Mouse (Mus musculus): ENCODE measurements around the gene Nup133.
A peak's percentile ranks its signal among the peaks of the same experiment; 100 is the strongest.
"Not testable (repeated sequence)": the region's sequence is repeated elsewhere in the genome, so short reads cannot be mapped to it uniquely, and the experiment has no call there.

Gene Nup133

DNA sequence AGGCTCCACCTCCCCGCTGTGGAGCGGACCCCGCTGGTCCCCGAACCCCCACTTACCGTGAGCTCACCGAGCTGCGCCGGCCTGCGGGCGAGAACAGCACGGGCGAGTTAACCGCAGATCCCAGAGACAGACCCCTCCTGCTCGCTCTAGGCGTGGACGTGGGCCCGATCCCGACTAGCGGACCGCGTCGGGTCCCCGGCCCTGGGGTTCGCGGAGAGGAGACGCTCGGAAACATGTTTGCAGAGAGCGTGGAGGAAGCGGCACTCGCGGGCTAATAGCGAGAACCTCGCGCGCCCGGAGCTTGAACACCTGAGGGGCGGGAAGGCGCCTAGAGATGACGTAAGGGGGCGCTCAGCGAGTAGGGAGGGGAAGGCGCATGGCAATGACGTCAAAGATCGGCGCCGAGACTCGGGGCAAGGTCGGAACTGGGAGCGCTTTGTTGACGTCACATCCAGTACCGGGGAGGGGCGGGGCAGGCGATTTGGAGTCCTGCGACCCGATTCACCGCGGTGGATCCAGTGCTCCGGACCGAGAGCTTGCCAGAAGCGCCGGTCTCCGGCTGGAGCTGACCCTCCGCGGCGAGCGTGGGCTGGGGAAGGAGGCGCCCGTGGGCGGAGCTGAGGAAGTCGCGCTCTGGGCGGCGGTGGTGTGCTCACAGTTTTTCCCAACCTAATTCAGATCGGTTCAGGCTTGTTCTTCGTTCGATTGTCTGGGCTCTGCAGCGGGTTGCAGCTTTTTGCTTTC is at the start of gene Nup133:
TSS of gene Nup133 (minus strand) at position 324 of the 744 bp plus-strand sequence.
- DNase-seq (ENCODE audit: low spot score in 2 of 2) = peak; percentile 97 to 98

DNA sequence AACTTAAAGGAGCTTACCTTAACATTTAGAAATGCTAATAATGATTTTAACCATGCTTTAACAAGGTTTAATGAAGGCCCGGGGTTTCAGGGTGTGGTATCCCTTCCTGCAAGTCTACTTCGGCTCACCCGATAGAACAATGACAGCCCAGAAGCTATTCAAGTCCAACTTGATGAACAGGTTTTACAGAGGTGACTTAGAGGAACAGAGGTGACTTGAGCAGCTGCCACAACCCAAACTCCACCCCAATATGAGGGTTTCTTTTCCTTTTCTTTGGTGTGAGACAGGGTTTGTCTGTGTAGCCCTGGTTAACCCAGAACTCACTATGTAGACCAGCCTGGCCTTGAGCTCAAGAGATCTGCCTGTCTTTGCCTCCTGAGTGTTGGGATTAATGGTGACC is 44.9 kb upstream of the Nup133 start:
- no peak for DNase-seq (ENCODE audit: low spot score in 2 of 2)

- DNase-seq (ENCODE audit: low spot score in 2 of 2) = no peak
Measured at GRCm38 (mm10) chr8:123993597-123993996, 44.5 kb upstream of the Nup133 start.

- no peak for DNase-seq (ENCODE audit: low spot score in 2 of 2)
Measured at GRCm38 (mm10) chr8:123992587-123992986, 43.5 kb upstream of the Nup133 start.

- DNase-seq (ENCODE audit: low spot score in 2 of 2) = no peak
Measured at GRCm38 (mm10) chr8:123990277-123991049, 41.4 kb upstream of the Nup133 start.

- no peak for DNase-seq (ENCODE audit: low spot score in 2 of 2)
Measured at GRCm38 (mm10) chr8:123989128-123989527, 40.1 kb upstream of the Nup133 start.

GRCm38 (mm10) chr8:123988605-123989038 is 39.6 kb upstream of the Nup133 start:
- DNase-seq (ENCODE audit: low spot score in 2 of 2) = peak in 1 of 2 experiments; percentile 27

- DNase-seq (ENCODE audit: low spot score in 2 of 2) = peak; percentile 95
Measured at GRCm38 (mm10) chr8:123982826-123983400, 33.8 kb upstream of the Nup133 start, which contains the start of gene Abcb10. Abcb10 (minus strand) TSS chr8:123983122.

- no peak for DNase-seq (ENCODE audit: low spot score in 2 of 2)
Measured at GRCm38 (mm10) chr8:123982291-123982793, 33.3 kb upstream of the Nup133 start.

- peak in 1 of 2 experiments; percentile 12 for DNase-seq (ENCODE audit: low spot score in 2 of 2)
Measured at GRCm38 (mm10) chr8:123981674-123982073, 32.6 kb upstream of the Nup133 start.

DNA sequence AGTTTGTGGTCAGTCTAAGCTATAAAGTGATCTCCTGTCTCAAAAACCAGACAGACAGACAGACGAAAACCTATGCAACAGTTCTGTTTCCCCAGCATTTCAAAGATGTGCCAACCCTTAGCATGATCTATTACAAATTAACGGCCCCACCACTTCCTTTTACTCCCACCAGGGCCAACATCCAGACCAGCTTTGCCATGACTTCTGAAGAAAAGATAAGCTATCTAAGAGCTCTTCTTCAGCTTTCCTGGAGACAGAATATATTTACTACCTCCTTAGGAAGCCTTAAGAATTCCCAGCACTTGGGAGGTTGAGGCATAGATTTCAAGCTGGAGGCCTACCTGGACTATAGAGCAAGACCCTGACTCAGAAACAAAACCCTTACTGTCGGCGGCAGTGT is 31.2 kb upstream of the Nup133 start:
- DNase-seq (ENCODE audit: low spot score in 2 of 2) = no peak

GRCm38 (mm10) chr8:123978926-123979325 is 29.9 kb upstream of the Nup133 start:
- no peak for DNase-seq (ENCODE audit: low spot score in 2 of 2)

DNA sequence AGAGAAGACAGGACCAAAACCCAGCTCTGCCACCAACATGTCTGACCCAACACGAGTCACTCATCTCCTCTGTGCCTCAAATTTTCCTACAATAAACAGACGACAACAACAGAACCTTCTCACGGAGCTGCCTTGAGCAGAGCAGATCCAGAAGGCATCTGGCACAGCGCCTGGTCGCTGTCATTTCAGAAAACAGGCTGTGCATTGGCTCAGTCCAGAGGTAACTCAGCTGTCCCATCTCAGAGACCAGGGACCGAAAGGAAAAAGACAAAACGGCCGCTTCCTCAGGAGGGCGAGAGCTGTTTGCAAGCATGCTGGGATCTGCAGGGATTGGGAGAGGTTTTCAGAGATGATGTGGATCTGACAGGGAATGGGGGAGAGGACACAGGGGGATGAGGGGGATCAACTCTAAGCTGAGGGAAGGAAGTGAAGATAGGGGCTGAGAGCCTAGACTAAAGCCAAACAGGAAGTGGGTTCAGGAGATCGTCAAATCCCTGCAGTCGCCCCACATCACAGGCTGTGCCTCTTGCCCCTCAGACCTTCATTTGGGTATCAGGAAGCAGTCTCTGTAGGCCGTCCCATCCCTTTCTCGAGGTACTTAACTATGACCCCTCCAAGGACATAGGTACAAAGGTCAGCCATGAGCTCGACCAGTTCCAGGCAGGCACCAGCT is 29.2 kb upstream of the Nup133 start:
- DNase-seq (ENCODE audit: low spot score in 2 of 2) = peak; percentile 27 to 34

DNA sequence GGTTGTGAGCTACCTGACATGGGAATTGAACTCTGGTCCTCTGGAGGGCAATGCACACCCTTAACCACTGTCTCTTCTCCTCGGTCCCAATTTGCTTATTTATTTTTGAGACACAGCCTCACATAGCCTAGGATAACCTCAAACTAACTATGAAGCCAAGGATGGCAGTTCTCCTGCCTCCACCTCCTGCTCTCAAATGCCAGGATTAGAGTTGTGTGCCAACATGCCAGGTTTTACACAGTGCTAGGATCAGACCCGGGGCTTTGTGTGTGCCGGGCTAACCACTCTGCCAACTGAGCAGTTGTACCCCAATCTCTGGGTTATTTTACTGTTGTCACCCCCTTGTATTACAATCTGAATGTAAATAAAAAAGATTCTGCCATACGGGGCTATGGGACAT is 28.4 kb upstream of the Nup133 start:
- no peak for DNase-seq (ENCODE audit: low spot score in 2 of 2)

- DNase-seq (ENCODE audit: low spot score in 2 of 2) = no peak
Measured at GRCm38 (mm10) chr8:123973495-123973894, 24.4 kb upstream of the Nup133 start.

DNA sequence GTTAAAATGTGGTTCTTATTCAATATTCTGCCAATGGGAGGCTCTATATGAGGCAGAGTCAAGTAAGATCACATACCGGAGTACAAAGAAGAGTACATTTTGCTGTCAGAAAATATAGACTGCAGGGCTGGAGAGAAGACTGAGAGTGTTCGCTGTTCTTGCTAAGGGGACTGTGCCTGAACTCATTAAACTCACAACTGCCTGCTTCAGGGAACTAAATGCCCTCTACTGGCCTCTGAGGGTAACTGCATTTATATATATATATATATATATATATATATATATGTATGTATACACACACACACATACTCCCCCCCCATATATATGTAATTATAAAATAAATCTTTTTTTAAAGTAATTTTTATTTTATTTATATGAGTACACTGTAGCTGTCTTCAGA is 17.8 kb upstream of the Nup133 start:
- no peak for DNase-seq (ENCODE audit: low spot score in 2 of 2)

DNA sequence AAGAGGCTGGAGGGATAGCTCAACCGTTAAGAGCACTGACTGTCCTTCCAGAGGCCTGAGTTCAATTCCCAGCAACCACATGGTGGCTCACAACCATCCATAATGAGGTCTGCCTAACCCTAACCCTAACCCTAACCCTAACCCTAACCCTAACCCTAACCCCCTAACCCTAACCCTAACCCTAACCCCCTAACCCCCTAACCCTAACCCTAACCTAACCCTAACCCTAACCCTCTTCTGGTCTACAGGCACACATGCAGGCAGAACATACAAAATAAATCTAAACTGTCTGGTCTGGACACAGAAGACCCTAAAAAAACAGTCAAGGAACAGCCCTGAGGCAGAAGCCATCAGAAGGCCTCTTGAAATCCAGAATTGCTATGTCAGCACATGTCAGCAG is 12.3 kb upstream of the Nup133 start:
- no peak for DNase-seq (ENCODE audit: low spot score in 2 of 2)

- not testable (repeated sequence) for DNase-seq (ENCODE audit: low spot score in 2 of 2)
Measured at GRCm38 (mm10) chr8:123960556-123960955, 11.5 kb upstream of the Nup133 start.

DNA sequence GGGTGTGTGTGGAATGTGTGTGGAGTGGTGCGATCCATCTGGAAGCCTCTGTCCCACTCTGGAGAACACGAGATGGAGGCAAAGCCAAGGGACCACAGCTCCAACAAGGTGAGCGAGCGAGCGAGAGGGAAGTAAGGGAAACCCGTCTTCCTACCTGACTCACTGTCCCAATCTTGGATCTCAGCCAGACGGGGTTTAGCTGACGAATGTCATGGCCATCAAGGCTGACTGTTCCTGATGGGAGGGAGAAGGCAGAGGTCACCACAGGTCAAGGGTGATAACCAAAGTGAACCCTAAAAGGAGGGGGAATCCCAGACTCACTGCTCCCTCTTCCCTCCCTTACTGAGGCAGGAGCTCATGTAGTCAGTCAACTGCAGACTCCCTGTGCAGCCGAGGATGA is 11.0 kb upstream of the Nup133 start:
- DNase-seq (ENCODE audit: low spot score in 2 of 2) = no peak

DNA sequence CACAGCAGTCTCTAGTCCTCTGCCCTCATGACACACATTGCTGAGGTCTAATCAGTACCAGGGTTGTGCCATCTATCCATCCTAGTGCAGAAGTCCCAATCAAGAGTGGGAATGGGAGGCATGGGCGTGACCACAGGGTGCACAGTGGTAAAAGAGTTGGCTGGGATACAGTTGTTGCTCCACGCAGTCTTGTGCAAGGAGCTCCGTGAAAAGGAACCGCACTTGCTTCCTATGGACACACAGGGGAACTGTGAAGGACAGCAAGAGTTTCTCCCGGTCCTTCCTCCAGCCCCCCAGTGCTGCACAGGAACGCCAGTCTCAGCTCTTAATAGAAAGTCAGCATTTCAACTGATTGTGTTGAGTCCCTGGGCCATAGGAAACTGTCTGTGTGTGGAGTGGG is 10.4 kb upstream of the Nup133 start:
- no peak for DNase-seq (ENCODE audit: low spot score in 2 of 2)

- peak; percentile 21 to 25 for DNase-seq (ENCODE audit: low spot score in 2 of 2)
Measured at GRCm38 (mm10) chr8:123958130-123958529, 9.1 kb upstream of the Nup133 start.

- DNase-seq (ENCODE audit: low spot score in 2 of 2) = no peak
Measured at GRCm38 (mm10) chr8:123954246-123954645, 5.2 kb upstream of the Nup133 start.

Measured in heart, adult 9 months (tissue).